Mouse (Mus musculus): ENCODE measurements at regions not wholly inside any gene's neighbourhood (a gene's known extent, or its start where the extent isn't known, plus 50 kb on each side); places are given as distances from the start of the nearest gene placed in this dataset.

- 54% methylated on average over 3 of the region's 3 CpGs for whole genome bisulfite sequencing
- H3K27ac ChIP-seq (replicated peaks; ENCODE audit: low read depth, low read length): no peak overlapping the region
- H3K4me1 ChIP-seq (ENCODE audit: control insufficient read depth, insufficient read depth, low read length): no peaks in the 10 kb centered on the region
- H3K27me3 ChIP-seq (ENCODE audit: control insufficient read depth, insufficient read depth, low read length): no peaks in the 10 kb centered on the region
- ATAC-seq (ENCODE audit: low FRiP score, low read depth) (no peak), DNase-seq (ENCODE audit: low spot score) (no peak)
- no peaks in the 10 kb centered on the region for H3K36me3 ChIP-seq (ENCODE audit: control insufficient read depth, insufficient read depth, low read length)
- no peak overlapping the region for H3K4me3 ChIP-seq (replicated peaks; ENCODE audit: low read length)
- H3K9me3 ChIP-seq (ENCODE audit: control insufficient read depth, low read length): no peaks in the 10 kb centered on the region
- H3K9ac ChIP-seq (ENCODE audit: low read depth, low read length, severe bottlenecking): no peak overlapping the region
- no peak for TF ChIP-seq POLR2A (IDR thresholded peaks at IDR 0.05; ENCODE audit: borderline replicate concordance, extremely low read depth, insufficient read depth, insufficient read length)
- no peak overlapping the region for H3K4me2 ChIP-seq (replicated peaks; ENCODE audit: low read depth, low read length, severe bottlenecking)
These were observed 597.1 kb upstream of the Sptlc3 start for GRCm38 (mm10) chr2:138896563-138896962.

GRCm38 (mm10) chr2:138897101-138897500, 596.6 kb upstream of the Sptlc3 start:
- Histone ChIP-seq H3K4me2 (replicated peaks; ENCODE audit: low read depth, low read length, severe bottlenecking) (no peak overlapping the region), H3K4me3 (replicated peaks; ENCODE audit: low read length) (no peak overlapping the region), H3K4me1 (ENCODE audit: control insufficient read depth, insufficient read depth, low read length) (no peaks in the 10 kb centered on the region), H3K27me3 (ENCODE audit: control insufficient read depth, insufficient read depth, low read length) (no peaks in the 10 kb centered on the region), H3K9me3 (ENCODE audit: control insufficient read depth, low read length) (no peaks in the 10 kb centered on the region), H3K27ac (replicated peaks; ENCODE audit: low read depth, low read length) (no peak overlapping the region), H3K36me3 (ENCODE audit: control insufficient read depth, insufficient read depth, low read length) (no peaks in the 10 kb centered on the region), H3K9ac (ENCODE audit: low read depth, low read length, severe bottlenecking) (no peak overlapping the region)
- ATAC-seq (ENCODE audit: low FRiP score, low read depth) (no peak), DNase-seq (ENCODE audit: low spot score) (no peak)
- WGBS: 13% methylated on average over 3 of the region's 3 CpGs
- TF ChIP-seq POLR2A (IDR thresholded peaks at IDR 0.05; ENCODE audit: borderline replicate concordance, extremely low read depth, insufficient read depth, insufficient read length): no peak

GRCm38 (mm10) chr2:138937165-138937564, 556.5 kb upstream of the Sptlc3 start:
- Histone ChIP-seq H3K4me3 (replicated peaks; ENCODE audit: low read length) (no peak overlapping the region), H3K4me1 (ENCODE audit: control insufficient read depth, insufficient read depth, low read length) (no peaks in the 10 kb centered on the region), H3K36me3 (ENCODE audit: control insufficient read depth, insufficient read depth, low read length) (no peaks in the 10 kb centered on the region), H3K27ac (replicated peaks; ENCODE audit: low read depth, low read length) (no peak overlapping the region), H3K4me2 (replicated peaks; ENCODE audit: low read depth, low read length, severe bottlenecking) (no peak overlapping the region), H3K9me3 (ENCODE audit: control insufficient read depth, low read length) (no peaks in the 10 kb centered on the region), H3K27me3 (ENCODE audit: control insufficient read depth, insufficient read depth, low read length) (no peaks in the 10 kb centered on the region), H3K9ac (ENCODE audit: low read depth, low read length, severe bottlenecking) (no peak overlapping the region)
- WGBS: 84% methylated on average over 2 of the region's 2 CpGs
- no peak for TF ChIP-seq POLR2A (IDR thresholded peaks at IDR 0.05; ENCODE audit: borderline replicate concordance, extremely low read depth, insufficient read depth, insufficient read length)
- ATAC-seq (ENCODE audit: low FRiP score, low read depth): no peak
- no peak for DNase-seq (ENCODE audit: low spot score)

GRCm38 (mm10) chr2:138939367-138939766, 554.3 kb upstream of the Sptlc3 start:
- Histone ChIP-seq H3K9ac (ENCODE audit: low read depth, low read length, severe bottlenecking) (no peak overlapping the region), H3K36me3 (ENCODE audit: control insufficient read depth, insufficient read depth, low read length) (no peaks in the 10 kb centered on the region), H3K9me3 (ENCODE audit: control insufficient read depth, low read length) (no peaks in the 10 kb centered on the region), H3K4me1 (ENCODE audit: control insufficient read depth, insufficient read depth, low read length) (no peaks in the 10 kb centered on the region), H3K4me2 (replicated peaks; ENCODE audit: low read depth, low read length, severe bottlenecking) (no peak overlapping the region), H3K4me3 (replicated peaks; ENCODE audit: low read length) (no peak overlapping the region), H3K27ac (replicated peaks; ENCODE audit: low read depth, low read length) (no peak overlapping the region), H3K27me3 (ENCODE audit: control insufficient read depth, insufficient read depth, low read length) (no peaks in the 10 kb centered on the region)
- ATAC-seq (ENCODE audit: low FRiP score, low read depth) (no peak), DNase-seq (ENCODE audit: low spot score) (peak; percentile 2)
- WGBS: 86% methylated on average over 2 of the region's 2 CpGs
- no peak for TF ChIP-seq POLR2A (IDR thresholded peaks at IDR 0.05; ENCODE audit: borderline replicate concordance, extremely low read depth, insufficient read depth, insufficient read length)

GRCm38 (mm10) chr2:138966110-138966790, 527.5 kb upstream of the Sptlc3 start:
- no peaks in the 10 kb centered on the region for H3K27me3 ChIP-seq (ENCODE audit: control insufficient read depth, insufficient read depth, low read length)
- H3K4me2 ChIP-seq (replicated peaks; ENCODE audit: low read depth, low read length, severe bottlenecking): no peak overlapping the region
- no peak for DNase-seq (ENCODE audit: low spot score)
- H3K4me1 ChIP-seq (ENCODE audit: control insufficient read depth, insufficient read depth, low read length): no peaks in the 10 kb centered on the region
- H3K27ac ChIP-seq (replicated peaks; ENCODE audit: low read depth, low read length): no peak overlapping the region
- no peak overlapping the region for H3K9ac ChIP-seq (ENCODE audit: low read depth, low read length, severe bottlenecking)
- no peaks in the 10 kb centered on the region for H3K9me3 ChIP-seq (ENCODE audit: control insufficient read depth, low read length)
- no peak for ATAC-seq (ENCODE audit: low FRiP score, low read depth)
- 55% methylated on average over 3 of the region's 3 CpGs for WGBS
- H3K36me3 ChIP-seq (ENCODE audit: control insufficient read depth, insufficient read depth, low read length): no peaks in the 10 kb centered on the region
- H3K4me3 ChIP-seq (replicated peaks; ENCODE audit: low read length): no peak overlapping the region
- no peak for TF ChIP-seq POLR2A (IDR thresholded peaks at IDR 0.05; ENCODE audit: borderline replicate concordance, extremely low read depth, insufficient read depth, insufficient read length)

Measured in limb, embryonic 14.5 days (tissue).